Mouse (Mus musculus) embryonic facial prominence, embryonic 15.5 days (tissue): Measurements from ENCODE around the gene Dnajb14. TPM values are rescaled to one million over a fixed set of nuclear protein-coding genes. Genes with fewer than 3 reads are reported as not detected.
"Not testable (repeated sequence)": the region's sequence is repeated elsewhere in the genome, so short reads cannot be mapped to it uniquely, and the experiment has no call there.

Source experiments
- ATAC-seq: fragments of 200-750 bp; cut with Nextera tagmentation; 2 replicates; pipeline ENCODE4 v1.8.0; 2017; ENCODE audit warnings: low read depth, moderate TSS enrichment; ENCODE audit not compliant: insufficient number of reproducible peaks, low FRiP score, low TSS enrichment
- H3K27ac ChIP-seq: fragments of 300-500 bp; sonication (generic); replicated peaks from 2 replicates; pipeline ENCODE4 v1.5.1; 2015; ENCODE audit warnings: mild to moderate bottlenecking, inconsistent platforms
- H3K27me3 ChIP-seq: fragments of 300-500 bp; sonication (generic); 2 replicates; pipeline ENCODE4 v1.6.1; 2015; ENCODE audit warnings: inconsistent platforms
- H3K36me3 ChIP-seq: fragments of 300-500 bp; sonication (generic); 2 replicates; pipeline ENCODE4 v1.6.1; 2015; ENCODE audit warnings: mild to moderate bottlenecking, inconsistent platforms
- H3K4me1 ChIP-seq: fragments of 300-500 bp; sonication (generic); 2 replicates; pipeline ENCODE4 v1.6.1; 2015; ENCODE audit warnings: inconsistent platforms
- H3K4me2 ChIP-seq: fragments of 300-500 bp; sonication (generic); replicated peaks from 2 replicates; pipeline ENCODE4 v1.6.1; 2015; ENCODE audit warnings: mild to moderate bottlenecking, inconsistent platforms
- H3K4me3 ChIP-seq: fragments of 300-500 bp; sonication (generic); replicated peaks from 2 replicates; pipeline ENCODE4 v1.5.1; 2015; ENCODE audit warnings: mild to moderate bottlenecking, inconsistent platforms
- H3K9ac ChIP-seq: fragments of 300-500 bp; sonication (generic); 2 replicates; pipeline ENCODE4 v1.6.1; 2015; ENCODE audit warnings: inconsistent platforms
- H3K9me3 ChIP-seq: fragments of 300-500 bp; sonication (generic); replicated peaks from 2 replicates; pipeline ENCODE4 v1.6.1; 2016; ENCODE audit warnings: inconsistent platforms
- WGBS: fragments of 180-500 bp; shearing (Covaris S2); methylation state at CpG from one replicate; pipeline ENCODE4 v1.1.7; 2015; 5-methylcytosine and 5-hydroxymethylcytosine counted together
- polyA plus RNA-seq: library from polyadenylated mRNA; unstranded; fragments of >200 nt; fragmentation: Nextera tagmentation; extraction: Ambion mirVana; gene quantifications from 2 replicates; pipeline ENCODE4 v1.2.1, GENCODE M21; 2015

Gene Dnajb14
- polyA plus RNA-seq, 1 experiment from 2014 or later = 13.9 TPM

- Histone ChIP-seq H3K4me1 (peaks cover 25% of the 10 kb centered on the region), H3K36me3 (no peaks in the 10 kb centered on the region), H3K4me2 (peak overlapping the region; percentile 41), H3K9me3 (no peaks in the 10 kb centered on the region), H3K4me3 (peak overlapping the region; percentile 16), H3K9ac (no peak overlapping the region), H3K27me3 (no peaks in the 10 kb centered on the region), H3K27ac (no peak overlapping the region)
- WGBS = 11% methylated on average over 16 of the region's 16 CpGs
- ATAC-seq = no peak
Observed at GRCm38 (mm10) chr3:137955560-137956081, 88.1 kb downstream of the Dnajb14 start.

GRCm38 (mm10) chr3:137957864-137958263 is 90.4 kb downstream of the Dnajb14 start:
- Histone ChIP-seq H3K27me3 (no peaks in the 10 kb centered on the region), H3K9ac (no peak overlapping the region), H3K9me3 (no peaks in the 10 kb centered on the region), H3K27ac (no peak overlapping the region), H3K4me3 (no peak overlapping the region), H3K4me2 (no peak overlapping the region), H3K36me3 (no peaks in the 10 kb centered on the region; the same call in 1 of the 2 replicates), H3K4me1 (peaks cover 17% of the 10 kb centered on the region)
- WGBS = 90% methylated on average over 9 of the region's 9 CpGs
- ATAC-seq = no peak

- Histone ChIP-seq H3K27me3 (no peaks in the 10 kb centered on the region), H3K4me3 (no peak overlapping the region), H3K36me3 (no peaks in the 10 kb centered on the region; the same call in 1 of the 2 replicates), H3K4me2 (no peak overlapping the region), H3K4me1 (peaks cover 15% of the 10 kb centered on the region), H3K9me3 (no peaks in the 10 kb centered on the region), H3K27ac (no peak overlapping the region), H3K9ac (no peak overlapping the region)
- no peak for ATAC-seq
- WGBS = 93% methylated on average over 4 of the region's 4 CpGs
Observed at GRCm38 (mm10) chr3:137958352-137958751, 90.9 kb downstream of the Dnajb14 start.

GRCm38 (mm10) chr3:137959456-137959855 is 92.0 kb downstream of the Dnajb14 start:
- no peaks in the 10 kb centered on the region; the same call in 1 of the 2 replicates for H3K36me3 ChIP-seq
- H3K9ac ChIP-seq = no peak overlapping the region

GRCm38 (mm10) chr3:137961736-137962385 is 94.4 kb downstream of the Dnajb14 start:
- no peak overlapping the region for H3K4me2 ChIP-seq
- H3K36me3 ChIP-seq = no peaks in the 10 kb centered on the region; the same call in 1 of the 2 replicates
- no peak overlapping the region for H3K9ac ChIP-seq
- 54% methylated on average over 8 of the region's 8 CpGs for WGBS
- no peaks in the 10 kb centered on the region for H3K9me3 ChIP-seq
- H3K4me1 ChIP-seq = no peaks in the 10 kb centered on the region
- no peak for ATAC-seq
- H3K4me3 ChIP-seq = no peak overlapping the region
- H3K27me3 ChIP-seq = no peaks in the 10 kb centered on the region
- no peak overlapping the region for H3K27ac ChIP-seq

More at GRCm38 (mm10) chr3:137959456-137959855, 92.0 kb downstream of the Dnajb14 start:
- H3K27ac ChIP-seq = no peak overlapping the region
- H3K4me3 ChIP-seq = no peak overlapping the region
- WGBS = 66% methylated on average over 4 of the region's 4 CpGs
- H3K4me1 ChIP-seq = peaks cover 10% of the 10 kb centered on the region
- no peaks in the 10 kb centered on the region for H3K27me3 ChIP-seq
- ATAC-seq = no peak
- H3K9me3 ChIP-seq = no peaks in the 10 kb centered on the region
- H3K4me2 ChIP-seq = no peak overlapping the region

GRCm38 (mm10) chr3:137963508-137963907 is 96.0 kb downstream of the Dnajb14 start:
- Histone ChIP-seq H3K4me1 (no peaks in the 10 kb centered on the region), H3K4me2 (no peak overlapping the region), H3K27me3 (no peaks in the 10 kb centered on the region), H3K9me3 (no peaks in the 10 kb centered on the region), H3K36me3 (no peaks in the 10 kb centered on the region; the same call in 1 of the 2 replicates), H3K4me3 (no peak overlapping the region), H3K9ac (no peak overlapping the region), H3K27ac (no peak overlapping the region)
- WGBS = 59% methylated on average over 8 of the region's 8 CpGs
- ATAC-seq = no peak

GRCm38 (mm10) chr3:137964014-137964413 is 96.5 kb downstream of the Dnajb14 start:
- H3K9ac ChIP-seq, H3K27me3 ChIP-seq, H3K4me3 ChIP-seq, H3K36me3 ChIP-seq, H3K27ac ChIP-seq, H3K9me3 ChIP-seq, ATAC-seq, H3K4me1 ChIP-seq, H3K4me2 ChIP-seq: not testable (repeated sequence)
- WGBS = 62% methylated on average over 1 of the region's 1 CpGs

Other genes with a start within 250 kb of the Dnajb14 start
- gene Ddit4l, start 246.1 kb upstream of the Dnajb14 start, polyA plus RNA-seq = 46.5 and 48.4 TPM in 2 replicates
- gene Gm21962, start 196.2 kb upstream of the Dnajb14 start, polyA plus RNA-seq = not detected in 2 replicates
- gene H2afz, start 3.2 kb upstream of the Dnajb14 start, polyA plus RNA-seq = 1,249 and 1,332 TPM in 2 replicates
- gene Lamtor3, start 50.8 kb downstream of the Dnajb14 start, polyA plus RNA-seq = 110 and 116 TPM in 2 replicates
- 11.5 and 15.9 TPM in 2 replicates for gene Dapp1, start 113.9 kb downstream of the Dnajb14 start, polyA plus RNA-seq
- gene 1110002E22Rik, start 197.4 kb downstream of the Dnajb14 start, polyA plus RNA-seq = 1.9 and 2.8 TPM in 2 replicates
- 0.17 and 0.35 TPM in 2 replicates for gene Gm5105, start 199.7 kb downstream of the Dnajb14 start, polyA plus RNA-seq